Mouse (Mus musculus): ENCODE data around the gene Hnrnpul2. TPM values are rescaled to one million over a fixed set of nuclear protein-coding genes. Genes with fewer than 3 reads are reported as not detected.
"Not testable (repeated sequence)": the region's sequence is repeated elsewhere in the genome, so short reads cannot be mapped to it uniquely, and the experiment has no call there.

Hnrnpul2 gene
- polyA plus RNA-seq, 1 experiment from 2014 or later: 7.9 TPM

GRCm38 (mm10) chr19:8831262-8831661 lies 11.5 kb downstream of the Hnrnpul2 start:
- no peak overlapping the region for H3K9ac ChIP-seq
- 80% methylated on average over 11 of the region's 11 CpGs for WGBS
- H3K27me3 ChIP-seq (ENCODE audit: insufficient read depth, low read length): no peaks in the 10 kb centered on the region
- DNase-seq (peak; percentile 14), ATAC-seq (ENCODE audit: insufficient read depth) (no peak)
- H3K4me2 ChIP-seq: no peak overlapping the region
- no peaks in the 10 kb centered on the region for H3K9me3 ChIP-seq (ENCODE audit: low read depth, low read length)
- no peaks in the 10 kb centered on the region for H3K4me1 ChIP-seq (ENCODE audit: insufficient read depth)
- peaks cover 92% of the 10 kb centered on the region for H3K36me3 ChIP-seq (ENCODE audit: insufficient read depth)
- no peak overlapping the region for H3K4me3 ChIP-seq (ENCODE audit: low read depth, low read length)
- no peak overlapping the region for H3K27ac ChIP-seq (ENCODE audit: low read depth)
- 0 out of 2 replicates have a peak, but pooled peaks have one; percentile 8 for TF ChIP-seq CTCF (IDR thresholded peaks at IDR 0.05; ENCODE audit: low read depth)

- ATAC-seq (ENCODE audit: insufficient read depth): no peak
- no peak for TF ChIP-seq CTCF (IDR thresholded peaks at IDR 0.05; ENCODE audit: low read depth)
- no peaks in the 10 kb centered on the region for H3K9me3 ChIP-seq (ENCODE audit: low read depth, low read length)
- no peak overlapping the region for H3K9ac ChIP-seq
- no peaks in the 10 kb centered on the region for H3K27me3 ChIP-seq (ENCODE audit: insufficient read depth, low read length)
- no peak overlapping the region for H3K4me3 ChIP-seq (ENCODE audit: low read depth, low read length)
- 95% methylated on average over 4 of the region's 4 CpGs for WGBS
- no peak overlapping the region for H3K27ac ChIP-seq (ENCODE audit: low read depth)
- peaks cover 3% of the 10 kb centered on the region; the same call in 1 of the 2 replicates for H3K4me1 ChIP-seq (ENCODE audit: insufficient read depth)
- H3K4me2 ChIP-seq: no peak overlapping the region
- DNase-seq: no peak
- H3K36me3 ChIP-seq (ENCODE audit: insufficient read depth): peaks cover 75% of the 10 kb centered on the region
Measured at GRCm38 (mm10) chr19:8832971-8833370, 13.2 kb downstream of the Hnrnpul2 start.

GRCm38 (mm10) chr19:8836327-8836726 lies 16.5 kb downstream of the Hnrnpul2 start:
- H3K9me3 ChIP-seq (ENCODE audit: low read depth, low read length); H3K9ac ChIP-seq; DNase-seq; H3K27me3 ChIP-seq (ENCODE audit: insufficient read depth, low read length); H3K4me2 ChIP-seq; ATAC-seq (ENCODE audit: insufficient read depth); H3K4me3 ChIP-seq (ENCODE audit: low read depth, low read length); H3K27ac ChIP-seq (ENCODE audit: low read depth): not testable (repeated sequence)
- Histone ChIP-seq H3K4me1 (ENCODE audit: insufficient read depth) (peaks cover 13% of the 10 kb centered on the region), H3K36me3 (ENCODE audit: insufficient read depth) (peaks cover 42% of the 10 kb centered on the region)
- 97% methylated on average over 10 of the region's 10 CpGs for WGBS

DNA sequence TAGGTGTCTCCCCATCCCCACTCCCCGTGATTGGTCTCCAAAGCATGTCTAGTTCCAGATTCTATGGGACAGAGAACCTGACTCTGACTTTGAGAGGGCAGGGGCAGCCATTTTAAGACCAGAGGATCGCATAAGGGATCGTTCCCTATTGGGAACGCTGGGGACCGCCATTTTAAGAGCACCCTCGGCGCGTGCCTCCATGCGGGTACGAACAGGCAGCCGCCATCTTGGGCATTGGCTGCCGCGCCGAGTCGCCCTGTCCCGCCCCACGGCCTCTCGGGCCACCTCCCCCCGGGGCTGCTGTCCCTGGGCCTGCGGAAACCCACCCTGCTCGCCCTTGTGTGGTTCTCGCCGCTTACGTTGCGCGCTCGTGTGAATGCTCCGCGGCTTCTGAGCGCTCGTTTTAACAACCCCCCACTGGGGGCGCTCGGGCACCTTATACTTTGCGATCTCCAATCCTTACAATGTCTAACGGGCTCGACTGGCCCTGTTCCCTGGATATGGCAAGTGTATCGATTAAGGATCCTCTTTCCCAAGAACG lies 17.5 kb downstream of the Hnrnpul2 start, which contains the start of gene Bscl2:
Gene Bscl2 (plus strand): TSS at position 217 of the 541 bp plus-strand sequence.
- H3K4me2 ChIP-seq: peak within 1 kb of the TSS; percentile 76
- H3K9me3 ChIP-seq (ENCODE audit: low read depth, low read length): no peaks in the 10 kb centered on the region
- H3K9ac ChIP-seq: peak within 1 kb of the TSS; percentile 59
- peak within 1 kb of the TSS; percentile 98 for H3K27ac ChIP-seq (ENCODE audit: low read depth)
- under 1% methylated on average over 38 of the region's 38 CpGs for WGBS
- H3K27me3 ChIP-seq (ENCODE audit: insufficient read depth, low read length): no peaks in the 10 kb centered on the region
- H3K4me1 ChIP-seq (ENCODE audit: insufficient read depth): peaks cover 13% of the 10 kb centered on the region
- ATAC-seq (ENCODE audit: insufficient read depth) (peak; percentile 84), DNase-seq (peak; percentile 92)
- peak; percentile 63 for TF ChIP-seq CTCF (IDR thresholded peaks at IDR 0.05; ENCODE audit: low read depth)
- H3K4me3 ChIP-seq (ENCODE audit: low read depth, low read length): peak within 1 kb of the TSS; percentile 54
- H3K36me3 ChIP-seq (ENCODE audit: insufficient read depth): peaks cover 37% of the 10 kb centered on the region

- DNase-seq (peak; percentile 70), ATAC-seq (ENCODE audit: insufficient read depth) (peak; percentile 28; the same call in 1 of the 2 replicates)
- Histone ChIP-seq H3K27ac (ENCODE audit: low read depth) (peak overlapping the region; percentile 98), H3K4me3 (ENCODE audit: low read depth, low read length) (peak overlapping the region; percentile 54), H3K9ac (peak overlapping the region; percentile 59), H3K4me2 (peak overlapping the region; percentile 76), H3K36me3 (ENCODE audit: insufficient read depth) (peaks cover 29% of the 10 kb centered on the region), H3K27me3 (ENCODE audit: insufficient read depth, low read length) (no peaks in the 10 kb centered on the region), H3K4me1 (ENCODE audit: insufficient read depth) (peaks cover 13% of the 10 kb centered on the region), H3K9me3 (ENCODE audit: low read depth, low read length) (no peaks in the 10 kb centered on the region)
- no peak for TF ChIP-seq CTCF (IDR thresholded peaks at IDR 0.05; ENCODE audit: low read depth)
- 16% methylated on average over 15 of the region's 15 CpGs for WGBS
Measured at GRCm38 (mm10) chr19:8838041-8838730, 18.4 kb downstream of the Hnrnpul2 start.

GRCm38 (mm10) chr19:8839103-8839907 lies 19.5 kb downstream of the Hnrnpul2 start, which contains the start of gene Gng3:
Gene Gng3, minus strand, starts transcription at chr19:8839194.
- no peak for ATAC-seq (ENCODE audit: insufficient read depth)
- Histone ChIP-seq H3K27ac (ENCODE audit: low read depth) (peak within 1 kb of the TSS; percentile 98), H3K36me3 (ENCODE audit: insufficient read depth) (peaks cover 18% of the 10 kb centered on the region), H3K4me3 (ENCODE audit: low read depth, low read length) (peak within 1 kb of the TSS; percentile 54), H3K9ac (peak within 1 kb of the TSS; percentile 59), H3K9me3 (ENCODE audit: low read depth, low read length) (no peaks in the 10 kb centered on the region), H3K4me2 (peak within 1 kb of the TSS; percentile 78), H3K4me1 (ENCODE audit: insufficient read depth) (peaks cover 13% of the 10 kb centered on the region), H3K27me3 (ENCODE audit: insufficient read depth, low read length) (no peaks in the 10 kb centered on the region)
- TF ChIP-seq CTCF (IDR thresholded peaks at IDR 0.05; ENCODE audit: low read depth): no peak
- 64% methylated on average over 11 of the region's 11 CpGs for WGBS
- DNase-seq: no peak
